ENCODE assay signal across 8 mouse cellular contexts in the genomic region with DNA sequence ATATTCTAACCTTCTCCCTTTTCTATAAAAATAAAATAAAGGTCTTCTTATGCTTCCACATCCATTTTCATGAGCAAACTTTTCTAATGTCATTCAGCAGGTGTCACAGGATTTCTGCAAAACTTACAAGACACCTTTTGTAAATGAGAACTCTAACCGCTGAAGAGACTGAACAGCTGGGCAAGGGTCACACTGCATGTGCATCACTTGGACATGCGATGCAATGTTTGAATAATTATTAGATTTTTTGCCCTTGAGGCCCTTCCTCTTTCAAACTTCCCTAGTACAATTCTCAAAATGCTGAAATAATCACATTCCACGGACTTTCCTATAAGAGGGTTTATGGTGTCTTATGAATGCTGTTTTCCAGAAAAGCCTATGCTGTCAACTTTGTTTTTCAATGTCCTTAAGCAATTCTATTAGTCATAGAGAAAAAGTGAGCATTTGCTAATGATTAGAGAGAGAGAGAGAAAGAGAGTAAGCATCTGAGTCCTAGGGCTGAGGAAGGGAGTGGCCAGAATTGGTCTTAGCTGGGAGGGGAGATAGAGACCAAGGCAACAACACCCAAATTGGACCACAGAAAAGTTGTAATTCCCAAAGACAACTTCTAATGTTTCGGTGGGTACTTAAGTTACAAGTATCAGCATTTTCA. TPM values are rescaled to one million over a fixed set of nuclear protein-coding genes. Genes with fewer than 3 reads are reported as not detected.
A peak's percentile ranks its signal among the peaks of the same experiment; 100 is the strongest.
DNase-seq lines count a peak whose midpoint lies in the region; ATAC-seq and TF ChIP-seq lines count a peak whose summit lies in the region.

No protein-coding gene starts in this region.

- peaks cover 8% of the 10 kb centered on the region for H3K4me1 ChIP-seq in kidney, adult 2 months (ENCODE audit: control insufficient read depth, insufficient read depth, low read length)
- no peaks in the 10 kb centered on the region for H3K4me1 ChIP-seq in embryonic facial prominence, embryonic 11.5 days (ENCODE audit: control insufficient read depth, insufficient read depth, low read length)
- H3K4me1 ChIP-seq in midbrain, embryonic 14.5 days (ENCODE audit: control insufficient read depth, insufficient read depth, low read length) = peaks cover 14% of the 10 kb centered on the region

- no peaks in the 10 kb centered on the region for H3K27me3 ChIP-seq in kidney, adult 2 months (replicated peaks; ENCODE audit: control insufficient read depth, insufficient read depth, low read length)
- no peaks in the 10 kb centered on the region for H3K27me3 ChIP-seq in embryonic facial prominence, embryonic 11.5 days (ENCODE audit: control insufficient read depth, insufficient read depth, low read length)
- H3K27me3 ChIP-seq in midbrain, embryonic 14.5 days (ENCODE audit: control insufficient read depth, insufficient read depth, low read length) = no peaks in the 10 kb centered on the region

- TF ChIP-seq POLR2A in kidney, adult 2 months (IDR thresholded peaks at IDR 0.05; ENCODE audit: low read depth, low read length) = no peak

- peak overlapping the region; percentile 94 for H3K4me3 ChIP-seq in kidney, adult 2 months (ENCODE audit: insufficient read depth, low read depth, low read length)
- H3K4me3 ChIP-seq in embryonic facial prominence, embryonic 11.5 days (ENCODE audit: low read depth, low read length) = peak overlapping the region; percentile 77
- H3K4me3 ChIP-seq in midbrain, embryonic 14.5 days (replicated peaks; ENCODE audit: low read depth, low read length) = peak overlapping the region; percentile 82

- peak; percentile 73 for DNase-seq in kidney, adult 2 months
- DNase-seq in kidney, postnatal 4 days = no peak
- DNase-seq in embryonic facial prominence, embryonic 11.5 days (ENCODE audit: low spot score) = no peak
- peak; percentile 32 to 51 for DNase-seq in kidney, adult 8-10 months
- no peak for DNase-seq in midbrain, embryonic 14.5 days
- no peak for DNase-seq in cerebellum, adult 18-20 months
- DNase-seq in left cerebral cortex, adult 8-10 months (ENCODE audit: low spot score in 2 of 2) = no peak
- DNase-seq in adrenal gland, postnatal 4 days (ENCODE audit: low spot score in 2 of 2) = no peak

- TF ChIP-seq CTCF in kidney, adult 2 months (conservative IDR thresholded peaks at IDR 0.05; ENCODE audit: insufficient read depth, insufficient read length, low read depth, low read length) = no peak

- 47% methylated on average over 4 of the region's 4 CpGs for WGBS in kidney, adult 2 months
- WGBS in embryonic facial prominence, embryonic 11.5 days = 75% methylated on average over 4 of the region's 4 CpGs
- 54% methylated on average over 4 of the region's 4 CpGs for WGBS in midbrain, embryonic 14.5 days

- no peak overlapping the region for H3K9ac ChIP-seq in embryonic facial prominence, embryonic 11.5 days (replicated peaks; ENCODE audit: low read length)
- peak overlapping the region; percentile 81 for H3K9ac ChIP-seq in midbrain, embryonic 14.5 days (replicated peaks; ENCODE audit: low read length)

- peak overlapping the region; percentile 70 for H3K27ac ChIP-seq in kidney, adult 2 months (ENCODE audit: insufficient read depth, low read depth, low read length)
- no peak overlapping the region for H3K27ac ChIP-seq in embryonic facial prominence, embryonic 11.5 days (replicated peaks; ENCODE audit: low read depth, low read length)
- H3K27ac ChIP-seq in midbrain, embryonic 14.5 days (replicated peaks; ENCODE audit: low read depth, low read length) = peak overlapping the region; percentile 91; the same call in 1 of the 2 replicates

- no peaks in the 10 kb centered on the region for H3K36me3 ChIP-seq in kidney, adult 2 months (ENCODE audit: control insufficient read depth, insufficient read depth, low read length)
- H3K36me3 ChIP-seq in embryonic facial prominence, embryonic 11.5 days (replicated peaks; ENCODE audit: control insufficient read depth, insufficient read depth, low read depth, low read length) = no peaks in the 10 kb centered on the region
- H3K36me3 ChIP-seq in midbrain, embryonic 14.5 days (ENCODE audit: control insufficient read depth, insufficient read depth, low read length) = no peaks in the 10 kb centered on the region

- H3K4me2 ChIP-seq in embryonic facial prominence, embryonic 11.5 days (ENCODE audit: low read depth, low read length) = peak overlapping the region; percentile 78
- H3K4me2 ChIP-seq in midbrain, embryonic 14.5 days (ENCODE audit: low read length) = peak overlapping the region; percentile 62

- no peaks in the 10 kb centered on the region for H3K9me3 ChIP-seq in embryonic facial prominence, embryonic 11.5 days (replicated peaks; ENCODE audit: control insufficient read depth, low read length)
- H3K9me3 ChIP-seq in midbrain, embryonic 14.5 days (ENCODE audit: control insufficient read depth, low read length) = no peaks in the 10 kb centered on the region

- no peak for ATAC-seq in embryonic facial prominence, embryonic 11.5 days (replicated peaks; ENCODE audit: insufficient number of reproducible peaks, low FRiP score, low TSS enrichment, low read depth)
- no peak for ATAC-seq in midbrain, embryonic 14.5 days (ENCODE audit: low FRiP score, low TSS enrichment)

RNA-seq across cellular contexts. Expression of a gene that starts 1.3 kb away (rescaled TPM):
- 36.2 and 37.7 TPM in 2 replicates for polyA plus RNA-seq in kidney, adult 2 months (2012; rRNA removed)
- 8.1 and 8.6 TPM in 2 replicates for polyA plus RNA-seq in embryonic facial prominence, embryonic 11.5 days (2014; fragmentation: Nextera tagmentation; extraction: Ambion mirVana)
- polyA plus RNA-seq in midbrain, embryonic 14.5 days (2014; fragmentation: Nextera tagmentation; extraction: Ambion mirVana) = 16.6 and 18.1 TPM in 2 replicates
- total RNA-seq in left cerebral cortex, adult 8-10 months (2022) = 10 to 100 TPM; 80.4 to 89.2 (median 83.8) TPM
- total RNA-seq in adrenal gland, postnatal 4 days (2021) = 10 to 100 TPM; 29.9 to 35.4 TPM

RNA-seq across cellular contexts. Expression of a gene that starts 53.2 kb away (rescaled TPM):
- polyA plus RNA-seq in kidney, adult 2 months (2012; rRNA removed) = 0.08 and 0.10 TPM in 2 replicates
- polyA plus RNA-seq in embryonic facial prominence, embryonic 11.5 days (2014; fragmentation: Nextera tagmentation; extraction: Ambion mirVana) = 15.5 and 18.6 TPM in 2 replicates
- polyA plus RNA-seq in midbrain, embryonic 14.5 days (2014; fragmentation: Nextera tagmentation; extraction: Ambion mirVana) = 47.8 and 68.9 TPM in 2 replicates
- total RNA-seq in left cerebral cortex, adult 8-10 months (2022) = 10 to 100 TPM; 55.7 to 61.8 (median 58.4) TPM
- 1 to 10 TPM in 1 of 2 experiments, under 1 TPM in 1; 0.39 to 1.2 TPM for total RNA-seq in adrenal gland, postnatal 4 days (2021)

Comparison
In these comparisons a context has a peak if more than half of its experiments do, and no peak if none do; other contexts are left out.
1. DNase-seq: peak in kidney, adult 2 months (single experiment) and kidney, adult 8-10 months (2 of 2); none in kidney, postnatal 4 days (0 of 2), embryonic facial prominence, embryonic 11.5 days (single experiment), midbrain, embryonic 14.5 days (single experiment), cerebellum, adult 18-20 months (0 of 2), left cerebral cortex, adult 8-10 months (0 of 2) and adrenal gland, postnatal 4 days (0 of 2).
2. RNA of a gene that starts 53.2 kb away (polyA plus RNA-seq): 47.8 to 68.9 TPM in midbrain, embryonic 14.5 days and 15.5 to 18.6 TPM in embryonic facial prominence, embryonic 11.5 days; 0.08 to 0.10 TPM in kidney, adult 2 months; every median in the first group is over 10 times any median in the second.
3. Peak in every context shown above with its lines, with median percentiles within 50 percentile points of each other: H3K4me3 ChIP-seq.